Mouse (Mus musculus) ES-Bruce4 (cell line): ENCODE results near the gene Ptpn18. TPM values are rescaled to one million over a fixed set of nuclear protein-coding genes. Genes with fewer than 3 reads are reported as not detected.

Experiments
- H3K27ac ChIP-seq: 2 replicates; pipeline ENCODE4 v1.5.1; 2012; ENCODE audit warnings: low read length, inconsistent platforms; ENCODE audit not compliant: insufficient read depth
- H3K27me3 ChIP-seq: 2 replicates; pipeline ENCODE4 v1.6.1; 2012; ENCODE audit warnings: mild to moderate bottlenecking, low read length, inconsistent platforms; ENCODE audit not compliant: control insufficient read depth, poor library complexity, insufficient read depth, severe bottlenecking
- H3K36me3 ChIP-seq: 2 replicates; pipeline ENCODE4 v1.6.1; 2012; ENCODE audit warnings: inconsistent platforms, mild to moderate bottlenecking, low read length, moderate library complexity; ENCODE audit not compliant: control insufficient read depth, poor library complexity, insufficient read depth, severe bottlenecking
- H3K4me1 ChIP-seq: one replicate; pipeline ENCODE4 v1.8.1; 2011; ENCODE audit warnings: low read length; ENCODE audit not compliant: control insufficient read depth, insufficient read depth
- H3K4me3 ChIP-seq: 2 replicates; pipeline ENCODE4 v1.5.1; 2011; ENCODE audit warnings: low read depth, mild to moderate bottlenecking, low read length
- H3K9ac ChIP-seq: 2 replicates; pipeline ENCODE4 v1.6.1; 2012; ENCODE audit warnings: low read depth, mild to moderate bottlenecking, inconsistent platforms; ENCODE audit not compliant: poor library complexity, severe bottlenecking
- H3K9me3 ChIP-seq: replicated peaks from 2 replicates; pipeline ENCODE4 v1.6.1; 2012; ENCODE audit warnings: mild to moderate bottlenecking, low read length, inconsistent platforms; ENCODE audit not compliant: control insufficient read depth, poor library complexity, insufficient read depth, severe bottlenecking
- CTCF ChIP-seq: IDR thresholded peaks from one replicate; pipeline ENCODE4 v1.8.1; 2011; ENCODE audit warnings: low read depth, low read length
- EP300 ChIP-seq: IDR thresholded peaks from 2 replicates; pipeline ENCODE4 v1.6.1; 2011; ENCODE audit warnings: low read depth, low read length; ENCODE audit not compliant: insufficient read depth
- POLR2A ChIP-seq: IDR thresholded peaks from one replicate; pipeline ENCODE4 v1.8.1; 2011; ENCODE audit warnings: low read length; ENCODE audit not compliant: insufficient read depth
- polyA plus RNA-seq: library from polyadenylated mRNA; stranded (reverse); fragments of >200 nt; gene quantifications from 2 replicates; pipeline ENCODE4 v1.2.4, GENCODE M21; 2011; ENCODE audit warnings: low read depth; ENCODE audit not compliant: missing spikeins, insufficient read depth, insufficient read length

Gene Ptpn18
- polyA plus RNA-seq, 1 experiment: 3.2 TPM

DNA sequence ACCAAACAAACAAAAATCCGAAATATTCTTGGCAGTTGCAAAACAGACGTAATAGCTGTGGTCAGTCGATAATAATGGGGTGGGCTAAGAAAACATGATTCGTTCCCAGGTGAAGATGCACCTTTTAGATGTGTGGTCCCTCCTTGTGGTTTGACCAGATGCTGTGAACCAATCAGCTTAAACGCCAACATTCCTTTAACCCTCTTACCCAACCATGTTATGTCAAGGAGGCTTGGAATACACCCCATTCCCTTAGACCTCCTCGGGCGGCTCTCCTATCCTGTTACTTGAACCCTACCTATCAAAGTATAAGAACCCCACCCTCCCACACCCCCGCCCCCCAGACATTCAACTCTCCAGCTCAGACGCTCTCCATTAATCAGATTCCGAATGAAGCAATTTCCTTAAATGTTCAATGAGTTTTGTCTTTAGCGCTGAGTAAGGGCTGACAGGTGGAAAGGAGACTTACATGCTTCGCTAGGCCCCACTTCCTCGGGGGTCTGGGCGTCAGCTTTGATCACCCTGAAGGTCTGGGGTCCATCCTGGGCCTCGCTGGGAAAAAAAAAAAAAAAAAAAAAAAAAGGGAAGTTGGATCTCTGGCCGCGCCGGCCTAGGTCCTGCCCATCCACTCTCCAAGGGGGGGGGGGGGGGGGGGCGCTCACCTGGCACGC, 21.0 kb upstream of the Ptpn18 start:
- Histone ChIP-seq H3K27ac (no peak overlapping the region), H3K9ac (peak overlapping the region; percentile 54)

GRCm38 (mm10) chr1:34439215-34439960, 20.2 kb upstream of the Ptpn18 start, which contains the start of the genes Ccdc115 and Imp4:
Ccdc115 (minus strand) TSS chr1:34439672.
Imp4 (plus strand) TSS chr1:34439851.
- Histone ChIP-seq H3K27me3 (no peaks in the 10 kb centered on the region), H3K4me1 (no peaks in the 10 kb centered on the region), H3K4me3 (peak within 1 kb of the TSS; percentile 93), H3K36me3 (peaks cover 23% of the 10 kb centered on the region), H3K9me3 (no peaks in the 10 kb centered on the region), H3K9ac (peak within 1 kb of the TSS; percentile 54), H3K27ac (no peak within 1 kb of the TSS)
- TF ChIP-seq CTCF (no peak), POLR2A (peak; percentile 64), EP300 (no peak)

More for the DNA sequence above, 21.0 kb upstream of the Ptpn18 start:
- no peaks in the 10 kb centered on the region for H3K9me3 ChIP-seq
- H3K4me1 ChIP-seq: no peaks in the 10 kb centered on the region
- no peak for TF ChIP-seq EP300
- TF ChIP-seq CTCF: no peak
- TF ChIP-seq POLR2A: no peak
- H3K27me3 ChIP-seq: no peaks in the 10 kb centered on the region
- H3K36me3 ChIP-seq: peaks cover 15% of the 10 kb centered on the region
- H3K4me3 ChIP-seq: peak overlapping the region; percentile 93

- Histone ChIP-seq H3K4me1 (no peaks in the 10 kb centered on the region), H3K9ac (peak overlapping the region; percentile 54), H3K27ac (no peak overlapping the region), H3K4me3 (peak overlapping the region; percentile 89), H3K36me3 (peaks cover 30% of the 10 kb centered on the region), H3K27me3 (no peaks in the 10 kb centered on the region), H3K9me3 (no peaks in the 10 kb centered on the region)
- TF ChIP-seq POLR2A (no peak), CTCF (peak; percentile 18)
Observed at GRCm38 (mm10) chr1:34439961-34440630, 19.5 kb upstream of the Ptpn18 start.

GRCm38 (mm10) chr1:34443124-34443523, 16.4 kb upstream of the Ptpn18 start:
- H3K36me3 ChIP-seq: peaks cover 40% of the 10 kb centered on the region
- H3K27me3 ChIP-seq: no peaks in the 10 kb centered on the region
- TF ChIP-seq EP300 (no peak), CTCF (no peak), POLR2A (no peak)

GRCm38 (mm10) chr1:34458431-34458830, 1.1 kb upstream of the Ptpn18 start:
- no peaks in the 10 kb centered on the region for H3K36me3 ChIP-seq
- no peaks in the 10 kb centered on the region for H3K4me1 ChIP-seq
- no peak overlapping the region for H3K27ac ChIP-seq
- H3K4me3 ChIP-seq: no peak overlapping the region
- no peak overlapping the region for H3K9ac ChIP-seq
- H3K27me3 ChIP-seq: no peaks in the 10 kb centered on the region
- no peak for TF ChIP-seq POLR2A
- no peak for TF ChIP-seq CTCF
- TF ChIP-seq EP300: no peak
- H3K9me3 ChIP-seq: no peaks in the 10 kb centered on the region

More at GRCm38 (mm10) chr1:34443124-34443523, 16.4 kb upstream of the Ptpn18 start:
- Histone ChIP-seq H3K4me1 (no peaks in the 10 kb centered on the region), H3K9me3 (no peaks in the 10 kb centered on the region), H3K4me3 (no peak overlapping the region), H3K9ac (no peak overlapping the region), H3K27ac (no peak overlapping the region)
